Mouse (Mus musculus): ENCODE data around the gene Ccser1. TPM values are rescaled to one million over a fixed set of nuclear protein-coding genes. Genes with fewer than 3 reads are reported as not detected.
"Not testable (repeated sequence)": the region's sequence is repeated elsewhere in the genome, so short reads cannot be mapped to it uniquely, and the experiment has no call there.

Ccser1 gene
- total RNA-seq, 4 experiments from 2014 or later: 3.6 to 7.3 (median 4.8) TPM

DNA sequence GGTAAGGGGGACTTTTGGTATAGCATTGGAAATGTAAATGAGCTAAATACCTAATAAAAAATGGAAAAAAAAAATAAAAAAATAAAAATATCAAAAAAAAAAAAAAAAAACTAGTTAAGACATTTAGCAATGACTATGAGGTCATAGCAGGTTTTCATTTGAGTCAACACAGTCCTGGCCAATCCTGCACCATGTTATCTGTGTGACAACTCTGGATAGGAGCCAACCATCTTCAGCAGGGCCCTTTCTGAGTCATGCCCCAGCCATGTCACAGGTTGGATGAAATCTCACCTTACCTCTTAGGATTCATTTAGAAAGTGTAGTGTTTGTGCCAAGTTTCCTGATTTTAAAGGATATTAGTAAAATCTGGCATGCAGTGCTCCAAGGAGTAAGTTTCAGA lies 45.2 kb downstream of the Ccser1 start:
- DNase-seq: no peak

DNA sequence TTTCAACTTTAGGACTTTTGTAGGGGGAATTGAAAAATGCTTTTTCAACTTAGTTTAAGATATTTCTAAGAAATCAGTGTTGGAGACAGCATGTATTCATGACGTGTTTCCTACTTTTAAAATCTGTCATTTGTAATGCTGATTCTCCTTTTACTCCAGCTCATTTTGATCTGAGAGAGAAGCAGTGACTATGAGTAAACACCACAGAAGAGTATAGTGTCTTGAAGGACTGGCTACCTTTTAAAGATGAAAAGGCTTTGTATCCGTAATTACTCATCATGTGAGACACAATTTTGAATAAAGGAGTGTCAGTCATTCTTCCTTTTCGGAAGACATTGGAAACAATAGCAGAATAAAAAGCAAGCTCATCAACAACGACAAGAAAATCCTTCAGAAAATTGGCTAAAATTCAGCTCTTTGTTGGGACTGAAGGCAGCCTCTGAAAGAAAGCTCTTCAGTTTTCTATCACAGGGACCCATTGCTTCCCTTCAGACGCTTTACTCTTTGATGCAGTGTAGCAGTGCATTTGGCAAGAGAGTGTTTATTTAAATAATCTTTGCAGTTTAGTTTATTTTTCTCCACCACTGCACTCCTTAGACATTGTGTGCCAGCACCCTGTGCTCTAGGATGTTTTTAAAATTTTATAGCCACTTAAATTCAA lies 50.1 kb downstream of the Ccser1 start:
- DNase-seq: no peak

DNA sequence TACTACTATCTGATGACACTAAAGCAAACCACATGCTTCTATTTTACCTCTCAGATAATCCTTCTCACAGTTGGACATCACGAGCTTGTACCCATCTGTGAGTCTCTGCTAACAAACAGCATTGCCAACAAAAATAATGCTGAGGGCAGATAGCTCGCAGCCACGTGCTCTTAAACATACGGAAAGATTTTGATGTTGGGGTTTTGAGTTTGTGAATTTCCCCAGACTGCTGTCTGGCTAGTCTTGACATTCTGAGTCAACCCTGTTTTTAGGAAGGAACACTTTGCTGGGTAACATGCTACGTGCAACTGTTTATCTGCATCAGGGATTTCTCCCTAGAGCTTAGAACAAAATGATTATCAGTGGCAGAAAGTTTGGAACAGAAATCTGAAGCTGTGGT lies 52.9 kb downstream of the Ccser1 start:
- no peak for DNase-seq

DNA sequence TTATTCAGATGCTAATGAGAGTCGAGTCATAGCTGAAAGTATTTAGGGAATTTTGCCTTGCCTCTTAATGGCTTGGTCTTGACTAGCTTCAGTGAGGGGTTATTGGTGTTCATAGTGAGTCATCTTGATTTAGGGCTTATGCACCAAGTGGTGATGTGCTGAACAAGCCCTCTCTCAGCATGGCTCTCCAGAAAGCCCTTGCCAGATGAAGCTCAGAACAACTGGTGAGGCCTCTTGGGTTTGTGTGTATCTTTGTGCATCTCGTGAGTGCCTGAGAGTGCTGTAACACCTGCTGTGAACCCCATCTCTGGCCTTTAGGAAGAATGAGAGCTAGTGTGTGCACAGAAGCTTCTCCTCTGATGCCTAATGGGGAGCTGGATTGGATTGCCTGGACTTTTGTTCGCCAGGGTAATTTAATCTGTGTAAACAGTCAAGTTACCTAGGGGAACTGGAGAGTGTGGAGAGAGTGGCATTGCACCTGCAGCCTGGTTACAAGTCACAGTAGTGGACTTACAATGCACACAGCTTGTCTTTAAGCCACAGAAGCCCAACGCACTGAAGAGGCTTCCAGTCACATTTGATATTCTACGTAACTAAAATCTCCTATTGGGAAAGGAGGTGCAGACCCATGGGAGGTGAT lies 53.5 kb downstream of the Ccser1 start:
- no peak for DNase-seq

DNA sequence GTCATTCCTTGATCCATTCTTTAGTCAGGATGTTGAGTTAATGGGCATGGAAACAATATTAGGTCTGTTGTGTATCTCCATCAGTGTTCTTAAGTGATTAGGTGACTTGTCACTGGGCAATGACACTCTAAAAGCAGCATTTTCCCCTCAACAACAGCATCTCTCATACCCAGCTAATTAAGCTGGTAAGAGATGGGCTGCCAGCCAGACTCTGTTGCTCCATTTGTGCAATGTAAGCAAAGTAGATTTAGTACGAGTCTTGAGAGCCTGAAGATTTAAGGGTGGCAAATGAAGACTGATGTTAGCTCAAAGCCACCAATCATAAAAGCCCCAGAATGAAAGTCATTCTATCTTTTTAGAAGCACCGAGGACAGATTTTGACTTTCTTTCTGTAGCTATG lies 60.5 kb downstream of the Ccser1 start:
- no peak for DNase-seq

DNA sequence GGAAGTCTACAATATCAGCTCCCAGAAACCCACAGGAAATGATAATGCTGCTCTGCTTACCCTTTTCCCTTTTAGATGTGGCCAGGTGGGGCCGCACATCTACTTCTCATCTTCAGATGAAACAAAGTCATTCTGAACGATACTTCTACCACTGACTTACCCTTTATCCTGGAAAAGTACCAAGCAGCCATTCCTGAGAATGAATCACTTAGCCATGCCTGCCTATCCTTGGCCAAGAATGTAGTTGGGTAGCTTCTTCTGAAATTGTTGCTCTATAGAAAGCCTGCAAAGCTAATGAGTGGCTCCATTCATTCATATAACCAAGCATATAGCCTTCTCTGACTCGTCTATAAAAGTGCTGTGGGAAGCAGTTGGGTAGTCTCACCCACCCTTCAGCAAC lies 62.4 kb downstream of the Ccser1 start:
- no peak for DNase-seq

DNA sequence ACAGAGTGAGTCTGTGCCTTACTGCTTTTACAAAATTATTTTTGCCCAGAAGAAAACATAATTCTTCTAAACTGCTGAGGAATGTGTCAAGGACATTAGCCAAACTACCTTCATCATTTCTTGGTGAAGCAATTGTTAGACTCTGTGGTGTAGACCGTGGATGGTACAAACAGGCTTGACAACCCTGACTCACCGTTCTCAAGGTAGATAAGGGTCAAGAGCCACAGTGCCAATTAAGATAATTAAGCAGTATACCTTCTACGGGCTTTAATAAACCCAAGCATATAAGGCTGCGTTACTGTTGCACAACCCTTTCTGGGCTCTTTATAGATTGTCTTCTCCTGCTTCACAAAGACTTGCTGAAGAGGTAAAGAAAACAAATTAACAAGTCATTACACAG lies 66.4 kb downstream of the Ccser1 start:
- no peak for DNase-seq

DNA sequence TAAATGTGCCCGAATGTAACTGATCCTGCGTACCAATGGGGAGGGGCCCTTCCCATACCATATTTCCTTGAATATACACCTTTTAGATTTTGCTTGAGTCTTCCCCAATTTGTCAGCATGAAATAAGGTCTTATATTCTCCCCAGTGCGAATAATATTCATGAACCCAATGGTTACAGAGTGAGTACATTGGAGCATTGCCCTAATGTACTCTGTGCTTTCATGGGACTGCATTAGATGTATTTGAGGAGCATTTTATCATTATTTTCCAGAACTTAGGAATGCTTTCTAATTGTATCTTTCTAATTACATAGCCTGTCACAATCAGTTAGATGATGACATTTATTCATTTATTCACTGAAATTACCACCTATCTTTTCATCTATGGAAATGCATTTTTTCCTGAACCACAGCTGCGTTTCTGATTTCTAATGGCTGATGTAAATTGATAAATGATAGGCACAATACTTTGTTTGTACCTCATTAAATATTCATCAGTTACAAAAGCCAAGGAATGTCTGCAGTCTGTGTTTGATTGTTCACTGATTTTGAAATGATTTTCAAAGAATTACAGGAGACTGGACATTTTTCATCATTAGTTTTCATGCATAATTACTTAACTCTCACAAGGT lies 67.8 kb downstream of the Ccser1 start:
- DNase-seq: no peak

DNA sequence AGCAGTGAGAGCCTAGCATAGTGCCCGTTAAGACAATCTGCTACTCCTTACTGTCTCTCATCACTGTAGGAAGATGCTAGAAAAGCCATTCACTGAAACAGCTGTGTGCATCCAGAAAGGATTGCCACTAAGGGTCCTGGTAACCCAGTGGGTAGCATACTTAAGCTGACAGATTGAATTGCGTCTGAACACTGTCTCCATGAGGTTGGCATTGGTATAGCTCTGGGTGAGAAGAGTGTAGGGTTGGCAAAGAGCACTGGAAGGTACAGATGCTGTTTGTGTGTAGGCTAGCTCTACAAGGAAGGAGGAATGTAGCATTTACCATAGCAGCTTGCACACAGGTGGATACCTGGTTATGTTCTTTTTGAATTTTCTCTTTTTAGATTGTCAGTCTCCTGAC lies 68.6 kb downstream of the Ccser1 start:
- no peak for DNase-seq

DNA sequence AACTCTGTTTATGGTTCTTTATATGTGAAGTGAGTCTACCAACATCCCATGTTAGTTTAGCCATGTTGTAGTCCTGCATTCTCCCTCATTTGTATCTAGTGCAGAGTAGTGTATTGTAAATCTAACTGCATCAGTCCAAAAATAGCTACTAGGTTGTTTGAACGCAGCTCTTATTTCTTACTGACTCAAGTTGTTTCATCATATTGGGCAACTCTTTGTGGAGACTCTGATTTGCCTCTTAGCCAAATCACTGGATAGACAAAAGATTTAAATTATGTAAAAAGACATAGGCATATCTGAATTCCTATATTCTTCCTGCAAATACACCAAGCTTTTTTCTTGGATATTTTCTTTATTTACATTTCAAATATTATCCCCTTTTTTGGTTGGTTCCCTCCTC lies 71.1 kb downstream of the Ccser1 start:
- DNase-seq: no peak

DNA sequence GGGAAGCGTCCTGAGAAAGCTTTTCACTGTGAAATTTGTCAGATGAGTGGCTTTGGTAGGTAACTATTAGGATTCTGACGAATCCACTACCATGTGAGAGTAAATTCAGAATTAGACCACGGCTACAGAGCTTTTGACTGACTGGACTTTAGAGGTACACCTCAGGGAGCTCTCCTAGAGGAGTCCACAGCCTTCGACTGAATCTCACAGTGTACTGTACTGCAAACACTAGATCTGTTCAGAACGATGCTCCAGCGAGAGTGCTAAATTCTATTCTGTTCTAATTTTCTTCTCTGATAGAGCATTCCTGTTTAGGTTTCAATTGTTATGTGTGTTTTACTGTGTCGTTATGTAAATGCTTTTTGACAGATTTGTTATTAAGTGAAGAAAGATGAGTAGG lies 72.8 kb downstream of the Ccser1 start:
- DNase-seq: no peak

DNA sequence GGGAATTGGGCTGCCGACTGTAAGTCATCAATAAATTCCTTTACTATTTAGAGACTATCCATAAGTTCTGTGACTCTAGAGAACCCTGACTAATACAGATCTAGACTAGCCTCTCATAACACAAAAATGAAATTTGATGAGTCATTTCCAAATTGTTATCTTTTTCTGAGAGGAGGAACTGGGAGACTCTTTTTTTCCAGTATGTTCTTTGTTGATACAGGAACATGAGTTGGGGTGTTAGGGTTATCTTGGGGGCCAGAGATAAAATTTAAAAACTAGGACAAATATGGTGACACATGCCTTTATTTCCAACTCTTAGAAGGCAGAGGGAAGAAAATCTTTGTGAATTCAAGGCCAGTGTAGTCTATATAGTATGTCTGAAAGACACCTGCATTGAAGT lies 75.8 kb downstream of the Ccser1 start:
- DNase-seq: not testable (repeated sequence)

DNA sequence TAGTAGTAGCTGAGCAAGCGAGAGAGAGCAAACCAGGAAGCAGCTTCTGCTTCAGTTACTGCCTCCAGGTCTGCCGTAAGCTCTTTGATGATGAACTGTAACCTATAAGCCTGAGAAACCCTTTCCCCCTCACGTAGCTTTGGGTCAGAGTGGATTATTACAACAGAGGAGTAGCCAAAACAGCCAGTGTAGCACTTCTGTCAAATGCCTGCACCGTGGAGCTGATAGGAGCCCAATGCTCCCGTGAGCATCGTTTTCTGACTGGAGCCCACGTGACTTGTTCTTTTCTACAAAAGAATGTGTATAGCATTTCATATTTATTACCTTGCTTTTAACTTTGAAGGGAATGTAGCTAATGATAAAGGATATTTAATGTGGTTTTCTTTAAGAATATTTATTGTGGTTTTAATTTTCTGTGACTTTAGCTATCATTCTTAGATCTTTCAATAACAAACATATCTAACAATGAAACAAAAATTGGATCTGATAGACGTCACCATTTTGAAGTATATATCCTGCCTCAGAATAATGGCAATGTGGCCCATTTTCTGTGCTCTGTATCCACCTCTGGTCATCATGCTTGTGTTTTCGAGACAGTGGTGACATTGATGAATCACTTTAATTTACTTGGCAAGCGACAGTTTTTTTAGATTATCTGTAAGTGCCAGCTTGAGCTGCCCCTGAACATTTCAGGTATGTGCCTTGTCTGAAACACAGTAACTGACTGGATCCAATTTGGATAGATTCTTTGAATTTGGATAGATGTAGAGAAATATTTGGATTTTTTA lies 78.9 kb downstream of the Ccser1 start:
- no peak for DNase-seq

DNA sequence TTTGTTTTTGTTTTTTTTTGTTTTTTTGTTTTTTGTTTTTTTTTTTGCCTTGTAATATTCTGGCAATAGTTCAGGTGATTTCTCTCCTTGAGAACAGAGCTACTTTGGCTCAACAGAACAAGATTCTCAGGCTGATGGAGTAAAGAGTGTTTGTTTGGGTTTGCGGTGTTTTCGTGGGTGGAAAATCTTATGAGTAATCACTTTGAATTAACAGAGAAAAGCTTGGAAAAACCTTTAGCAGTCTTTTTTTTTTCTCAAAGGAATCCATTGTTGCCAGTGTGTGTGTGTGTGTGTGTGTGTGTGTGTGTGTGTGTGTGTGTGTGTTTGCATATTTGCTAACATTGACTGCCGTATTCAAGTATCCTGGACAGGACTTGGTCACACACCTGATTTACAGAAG lies 81.3 kb downstream of the Ccser1 start:
- DNase-seq: no peak

DNA sequence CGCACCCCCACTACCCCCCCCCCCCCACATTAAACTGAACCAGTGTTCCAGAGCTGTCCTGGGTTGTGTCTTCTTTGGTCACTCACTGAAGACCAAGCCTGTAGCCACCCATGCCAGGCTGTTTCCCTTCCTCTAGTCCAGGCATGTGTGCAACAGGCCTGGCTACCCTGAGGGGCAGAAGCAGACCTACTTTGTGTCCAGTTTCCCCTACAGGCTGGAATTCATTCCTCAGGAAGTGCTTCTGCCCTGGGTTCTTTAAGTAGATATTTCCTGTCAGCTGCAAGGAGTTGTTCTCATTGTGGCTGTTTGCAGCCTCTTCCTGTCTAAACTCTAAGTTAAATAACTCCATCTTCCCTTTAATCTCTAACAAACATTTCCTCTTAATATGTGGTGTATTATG lies 82.3 kb downstream of the Ccser1 start:
- no peak for DNase-seq

DNA sequence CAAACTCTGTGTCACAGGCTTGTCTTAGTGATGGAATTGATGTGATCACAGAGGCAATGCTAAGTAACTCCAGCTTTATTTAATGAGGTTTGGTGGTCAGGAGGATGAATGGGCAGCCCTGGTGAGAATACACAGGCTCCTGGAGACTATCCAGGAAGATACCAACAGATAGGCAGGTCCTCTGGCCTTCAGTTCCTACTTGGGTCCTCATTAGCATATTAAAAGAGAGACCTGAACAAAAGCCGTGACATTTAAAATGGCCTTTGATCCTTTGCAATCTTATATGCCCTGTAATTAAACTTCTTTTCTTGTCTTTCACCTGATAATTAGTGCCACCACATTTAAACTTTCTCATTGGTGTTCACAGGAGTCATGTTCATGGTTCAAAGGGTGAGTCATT lies 83.2 kb downstream of the Ccser1 start:
- no peak for DNase-seq

DNA sequence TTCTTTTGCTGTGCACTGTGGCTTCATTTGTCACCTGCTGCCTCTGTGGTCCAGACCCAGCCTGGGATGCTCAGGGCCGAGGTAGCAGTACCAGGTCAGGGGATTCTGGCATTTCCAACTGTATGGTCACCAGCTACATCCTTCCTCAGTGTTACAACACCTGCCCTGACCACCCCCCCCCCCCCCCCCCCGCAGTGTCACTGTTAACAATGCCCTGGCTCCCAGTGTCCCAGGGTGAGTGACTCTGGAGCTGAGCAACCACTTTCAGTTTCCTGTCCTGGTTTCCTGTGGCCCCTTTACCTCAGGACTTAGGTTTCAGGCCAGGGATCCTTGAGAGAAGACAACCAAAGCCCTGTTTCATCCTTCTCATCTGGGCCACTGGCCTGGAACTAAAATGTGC lies 90.9 kb downstream of the Ccser1 start:
- DNase-seq: no peak

DNA sequence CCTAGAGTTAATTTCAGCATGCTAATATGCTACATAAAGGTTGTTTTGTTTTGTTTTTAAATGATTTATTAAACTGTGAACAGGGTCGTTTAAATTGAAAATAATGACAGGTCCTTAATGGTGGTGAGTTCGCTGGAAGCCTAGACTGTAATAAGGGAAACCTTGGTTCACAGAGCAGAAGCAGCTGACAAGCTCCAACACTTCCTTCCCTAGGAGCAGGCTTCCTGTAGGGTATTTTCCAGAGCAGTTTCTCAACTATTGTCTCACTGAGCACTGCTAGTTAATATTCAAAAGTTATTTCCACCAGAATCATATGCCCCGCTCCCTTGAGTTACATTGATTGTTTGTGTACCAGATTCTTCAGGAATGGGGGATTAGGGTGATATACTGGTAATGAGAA lies 93.3 kb downstream of the Ccser1 start:
- DNase-seq: no peak

DNA sequence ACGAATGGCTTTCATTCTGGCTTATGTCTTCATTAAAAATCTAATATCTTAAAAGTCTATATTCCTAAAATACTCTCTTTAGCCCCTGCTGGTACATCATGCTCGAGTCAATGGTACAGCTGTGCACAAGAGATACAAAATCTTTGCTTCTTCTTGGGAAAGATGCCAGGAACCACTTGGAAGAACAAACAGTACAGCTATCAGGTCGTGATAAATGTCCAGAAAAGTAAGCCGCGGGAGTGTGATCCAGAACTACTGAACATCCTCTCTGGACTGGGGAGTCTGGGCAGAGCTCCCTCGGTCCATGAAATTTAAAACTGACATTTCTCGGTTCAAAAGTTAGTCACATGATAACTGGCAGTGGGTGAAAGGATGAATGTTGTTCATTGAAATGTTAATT lies 99.4 kb downstream of the Ccser1 start:
- no peak for DNase-seq

DNA sequence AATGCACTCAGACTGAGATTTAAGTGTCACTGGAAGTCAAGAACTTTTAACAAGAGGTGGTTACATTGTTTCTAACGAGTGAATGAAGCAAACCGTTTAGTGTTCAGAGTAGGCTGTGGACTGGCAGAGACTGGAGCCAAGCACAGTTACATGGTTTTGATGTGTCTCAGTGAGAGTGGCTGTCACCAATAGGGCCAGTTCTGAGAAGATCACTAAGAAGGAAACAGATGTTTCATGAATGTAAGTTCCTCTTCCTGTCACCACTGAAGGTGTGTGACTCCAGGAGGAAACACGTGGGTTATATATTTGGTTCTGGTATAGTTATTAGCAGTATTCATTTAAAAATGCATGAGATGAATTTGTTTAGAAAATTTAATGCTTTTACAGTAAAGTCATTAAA lies 112.8 kb downstream of the Ccser1 start:
- no peak for DNase-seq

DNA sequence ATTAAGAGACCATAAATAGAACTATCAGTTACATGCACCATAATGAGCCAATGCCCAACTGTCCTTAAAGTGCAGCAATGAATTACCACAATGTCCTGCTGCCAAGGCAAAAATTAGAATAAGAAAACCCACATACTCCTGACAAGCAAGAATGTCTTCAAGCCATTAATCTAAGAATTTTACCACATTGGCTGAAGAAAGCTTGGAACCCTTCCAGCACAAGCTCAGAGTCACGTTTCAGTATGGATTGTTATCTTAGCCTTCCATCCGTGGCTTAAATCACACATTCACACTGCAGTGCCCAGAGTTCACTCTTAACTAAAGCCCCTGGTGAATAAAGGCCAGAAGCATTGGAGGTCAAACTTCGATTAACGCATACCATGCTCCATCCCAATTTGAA lies 115.4 kb downstream of the Ccser1 start:
- no peak for DNase-seq

DNA sequence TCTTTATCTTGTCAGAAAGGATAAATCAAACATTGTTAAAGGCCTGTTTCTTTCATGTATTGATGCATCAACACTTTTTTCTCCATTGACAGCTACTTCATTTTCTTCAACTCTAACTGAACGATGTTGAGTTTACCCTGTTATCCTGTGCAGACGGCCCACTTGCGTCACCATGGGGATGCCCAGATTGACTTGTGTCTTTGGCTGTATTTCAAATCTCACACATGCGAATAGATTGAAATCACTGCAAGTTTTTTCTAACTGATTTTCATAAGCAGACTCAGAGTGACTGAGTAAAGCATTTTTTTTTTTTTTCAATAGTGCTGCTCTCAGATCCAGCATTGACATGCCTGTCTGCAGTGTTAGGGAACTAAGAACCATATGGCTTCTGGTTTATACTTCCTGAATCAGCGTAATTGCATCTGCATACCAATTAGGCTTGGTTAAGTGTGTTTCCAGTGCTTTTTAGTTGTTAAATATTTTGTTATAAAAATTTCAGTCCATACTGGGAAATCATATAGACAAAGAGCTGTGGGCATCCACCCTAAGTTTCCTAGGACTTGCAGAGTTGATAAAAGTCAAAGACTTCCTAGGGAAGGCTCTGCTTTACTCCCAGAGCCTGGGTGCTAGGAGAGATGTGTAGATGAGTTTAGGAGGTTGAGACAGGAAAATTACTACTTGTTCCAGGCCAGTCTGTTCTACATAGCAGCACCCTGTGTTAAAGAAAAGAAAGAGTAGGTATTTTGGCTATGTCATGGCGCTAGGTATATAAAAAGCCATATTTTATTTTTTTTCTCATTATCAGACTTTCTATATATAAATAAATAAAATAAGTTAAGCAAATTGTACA lies 116.3 kb downstream of the Ccser1 start:
- no peak for DNase-seq

DNA sequence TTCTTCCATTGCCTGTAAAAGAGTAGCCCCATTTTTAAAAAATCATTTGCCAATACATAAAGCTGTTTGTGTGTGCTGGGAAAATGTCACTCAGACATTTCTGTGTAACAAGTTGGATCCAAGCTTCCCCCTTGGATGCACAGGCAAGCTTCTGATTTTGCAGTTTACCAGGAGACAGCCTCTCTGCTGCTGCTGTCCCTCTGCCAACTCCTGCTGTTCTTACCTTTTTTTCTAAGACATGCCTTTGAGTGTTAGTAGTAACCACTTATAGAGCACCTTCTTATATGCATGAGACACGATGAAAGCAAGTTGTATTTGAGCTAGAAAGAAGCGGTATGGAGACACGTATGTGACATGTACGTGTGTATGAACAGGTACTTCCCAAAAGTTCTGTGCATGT lies 120.3 kb downstream of the Ccser1 start:
- no peak for DNase-seq

All from adrenal gland, adult 8-10 months (tissue).